Mouse (Mus musculus) liver, embryonic 14.5 days (tissue): Measurements from ENCODE around the gene Kdm6a.

Experiments
- CTCF ChIP-seq: IDR thresholded peaks from 2 replicates; pipeline ENCODE4 v1.5.1; 2016; ENCODE audit warnings: antibody characterized with exemption, low read depth, control low read depth
- EP300 ChIP-seq: IDR thresholded peaks from 2 replicates; pipeline ENCODE4 v1.6.1; 2016; ENCODE audit warnings: antibody characterized with exemption, low read depth

DNA sequence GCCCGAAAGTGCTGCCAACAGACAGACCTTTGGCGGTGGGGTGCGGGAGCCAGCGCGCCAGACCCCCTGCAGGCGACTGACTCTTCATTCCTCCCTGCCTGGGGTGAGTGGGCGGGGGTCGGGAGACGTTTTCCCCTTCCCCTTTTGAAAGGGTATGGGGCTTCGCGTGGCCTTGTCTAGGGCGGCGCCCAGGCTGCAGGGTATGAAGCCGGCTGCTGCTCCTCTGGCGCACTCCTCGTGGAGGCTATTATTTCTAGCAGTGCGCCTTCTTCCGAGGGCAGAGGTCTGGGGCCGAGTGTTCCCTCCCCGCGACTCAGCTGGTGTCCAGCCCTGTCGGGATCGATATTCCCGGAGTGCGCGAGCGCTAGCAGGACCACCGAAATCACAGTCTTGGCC is 581 bp upstream of the Kdm6a start:
- TF ChIP-seq CTCF: no peak
- no peak for TF ChIP-seq EP300
